8 mouse cellular contexts compared by ENCODE assay signal in genomic region chr11:72041768-72042607, GRCm38 (mm10). TPM values are rescaled to one million over a fixed set of nuclear protein-coding genes. Genes with fewer than 3 reads are reported as not detected.
DNase-seq lines count a peak whose midpoint lies in the region; ATAC-seq lines count a peak whose summit lies in the region.

Gene Pimreg, plus strand, starts transcription at chr11:72042032.

- peak within 1 kb of the TSS; percentile 72 for H3K9ac ChIP-seq in hindbrain, embryonic 12.5 days

- peaks cover 25% of the 10 kb centered on the region for H3K36me3 ChIP-seq in hindbrain, embryonic 12.5 days

- WGBS in hindbrain, embryonic 12.5 days, result 1% methylated on average over 52 of the region's 52 CpGs

- ATAC-seq in hindbrain, embryonic 12.5 days (ENCODE audit: low FRiP score), result peak; percentile 91

- peaks cover 4% of the 10 kb centered on the region; the same call in 1 of the 2 replicates for H3K27me3 ChIP-seq in hindbrain, embryonic 12.5 days

- peak within 1 kb of the TSS; percentile 59 for H3K4me3 ChIP-seq in hindbrain, embryonic 12.5 days

- H3K9me3 ChIP-seq in hindbrain, embryonic 12.5 days (replicated peaks), result no peaks in the 10 kb centered on the region

- H3K4me2 ChIP-seq in hindbrain, embryonic 12.5 days (replicated peaks), result peak within 1 kb of the TSS; percentile 88

- peak within 1 kb of the TSS; percentile 77 for H3K27ac ChIP-seq in hindbrain, embryonic 12.5 days

- H3K4me1 ChIP-seq in hindbrain, embryonic 12.5 days, result peaks cover 51% of the 10 kb centered on the region

- peak; percentile 89 for DNase-seq in Muller cell, postnatal 12 days (ENCODE audit: inconsistent ontology term)
- DNase-seq in cerebellum, adult 8-10 months, result peak; percentile 71
- DNase-seq in frontal cortex, postnatal 10 days (ENCODE audit: low spot score in 2 of 2), result peak; percentile 84 to 88
- DNase-seq in left cerebral cortex, adult 11 months (ENCODE audit: low spot score), result peak; percentile 53
- DNase-seq in lung, postnatal 4 days, result peak; percentile 90
- DNase-seq in retina, postnatal 7 days (ENCODE audit: low read depth, low spot score), result peak; percentile 72
- DNase-seq in urinary bladder, adult 2 months (ENCODE audit: low spot score), result peak; percentile 56

RNA-seq across cellular contexts. Expression of gene Pimreg, which starts in this region (rescaled TPM):
- polyA plus RNA-seq in hindbrain, embryonic 12.5 days (2016; fragmentation: Nextera tagmentation; extraction: Ambion mirVana), result 98.6 and 104 TPM in 2 replicates
- 2.8 and 3.2 TPM in 2 replicates for polyA plus RNA-seq in urinary bladder, adult 2 months (2012; rRNA removed)

Comparison
In these comparisons a context has a peak if more than half of its experiments do, and no peak if none do; other contexts are left out.
1. Peak in every context shown above with its lines: DNase-seq, ATAC-seq, H3K4me3 ChIP-seq and H3K27ac ChIP-seq.
2. RNA of gene Pimreg (polyA plus RNA-seq): 98.6 to 104 TPM in hindbrain, embryonic 12.5 days; 2.8 to 3.2 TPM in urinary bladder, adult 2 months; every median in the first group is over 10 times any median in the second.